Mouse (Mus musculus): ENCODE data around the gene 3110082J24Rik.
A peak's percentile ranks its signal among the peaks of the same experiment; 100 is the strongest.

The 3110082J24Rik gene

GRCm38 (mm10) chr5:30105668-30106300 is at the start of gene 3110082J24Rik:
TSS of gene 3110082J24Rik (minus strand) at chr5:30106086.
- DNase-seq = peak; percentile 10 to 43

- DNase-seq = no peak
Observed at GRCm38 (mm10) chr5:30155395-30155792, 49.5 kb upstream of the 3110082J24Rik start.

GRCm38 (mm10) chr5:30154474-30155394 is 48.8 kb upstream of the 3110082J24Rik start, which contains the start of the genes Hadha and Hadhb:
TSS of gene Hadha (minus strand) at chr5:30155162.
TSS of gene Hadhb (plus strand) at chr5:30155248.
- DNase-seq = peak; percentile 97 to 98

- DNase-seq = no peak
Observed at GRCm38 (mm10) chr5:30154013-30154412, 48.1 kb upstream of the 3110082J24Rik start.

GRCm38 (mm10) chr5:30153222-30153621 is 47.3 kb upstream of the 3110082J24Rik start:
- DNase-seq = no peak

- DNase-seq = no peak
Observed at GRCm38 (mm10) chr5:30152413-30152812, 46.5 kb upstream of the 3110082J24Rik start.

GRCm38 (mm10) chr5:30152007-30152406 is 46.1 kb upstream of the 3110082J24Rik start:
- no peak for DNase-seq

GRCm38 (mm10) chr5:30148133-30148920 is 42.4 kb upstream of the 3110082J24Rik start:
- no peak for DNase-seq

- no peak for DNase-seq
Observed at GRCm38 (mm10) chr5:30146526-30146925, 40.6 kb upstream of the 3110082J24Rik start.

GRCm38 (mm10) chr5:30138193-30138592 is 32.3 kb upstream of the 3110082J24Rik start:
- no peak for DNase-seq

GRCm38 (mm10) chr5:30137271-30137670 is 31.4 kb upstream of the 3110082J24Rik start:
- no peak for DNase-seq

GRCm38 (mm10) chr5:30135711-30136231 is 29.9 kb upstream of the 3110082J24Rik start:
- no peak for DNase-seq

GRCm38 (mm10) chr5:30132173-30132572 is 26.3 kb upstream of the 3110082J24Rik start:
- no peak for DNase-seq

GRCm38 (mm10) chr5:30131246-30131645 is 25.4 kb upstream of the 3110082J24Rik start:
- DNase-seq = no peak

GRCm38 (mm10) chr5:30128680-30129079 is 22.8 kb upstream of the 3110082J24Rik start:
- DNase-seq = no peak

- DNase-seq = no peak
Observed at GRCm38 (mm10) chr5:30127921-30128597, 22.2 kb upstream of the 3110082J24Rik start.

- DNase-seq = no peak
Observed at GRCm38 (mm10) chr5:30126756-30127155, 20.9 kb upstream of the 3110082J24Rik start.

GRCm38 (mm10) chr5:30125587-30125986 is 19.7 kb upstream of the 3110082J24Rik start:
- DNase-seq = peak; percentile 5 to 37

- DNase-seq = no peak
Observed at GRCm38 (mm10) chr5:30122481-30122880, 16.6 kb upstream of the 3110082J24Rik start.

- DNase-seq = no peak
Observed at GRCm38 (mm10) chr5:30120106-30120505, 14.2 kb upstream of the 3110082J24Rik start.

- DNase-seq = no peak
Observed at GRCm38 (mm10) chr5:30119163-30119562, 13.3 kb upstream of the 3110082J24Rik start.

GRCm38 (mm10) chr5:30118018-30118417 is 12.1 kb upstream of the 3110082J24Rik start:
- no peak for DNase-seq

All from cerebellum, postnatal 25 days (tissue).